Mouse (Mus musculus) CH12.LX (cell line): ENCODE measurements around the gene Pilrb1. TPM values are rescaled to one million over a fixed set of nuclear protein-coding genes. Genes with fewer than 3 reads are reported as not detected.
"Not testable (repeated sequence)": the region's sequence is repeated elsewhere in the genome, so short reads cannot be mapped to it uniquely, and the experiment has no call there.

Source experiments
- DNase-seq: peaks from one replicate; pipeline ENCODE4 v3.0.0-alpha.2; 2013; ENCODE audit errors: extremely low read depth
- H3K27ac ChIP-seq: 2 replicates; pipeline ENCODE4 v1.5.1; 2012; ENCODE audit warnings: low read depth, mild to moderate bottlenecking, control low read depth, moderate library complexity; ENCODE audit not compliant: insufficient read depth
- H3K27me3 ChIP-seq: replicated peaks from 2 replicates; pipeline ENCODE3; 2012; ENCODE audit warnings: inconsistent platforms
- H3K36me3 ChIP-seq, 2 experiments: replicated peaks in 1 of 2; 2 replicates each; pipeline versions ENCODE3 to v1.6.1; 2012; ENCODE audit warnings: inconsistent platforms in 1 of 2, low read length in 1 of 2, mild to moderate bottlenecking in 1 of 2, mixed read lengths in 1 of 2, moderate library complexity in 1 of 2; ENCODE audit not compliant: control insufficient read depth in 1 of 2, insufficient read depth in 1 of 2
- H3K4me1 ChIP-seq, 2 experiments: 2 replicates each; pipeline ENCODE4 v1.6.1; 2012; ENCODE audit warnings: inconsistent platforms in 1 of 2, moderate library complexity in 1 of 2; ENCODE audit not compliant: insufficient read depth in 2 of 2, control insufficient read depth in 1 of 2
- H3K4me2 ChIP-seq: 2 replicates; pipeline ENCODE4 v1.6.1; 2012; ENCODE audit warnings: low read depth, mild to moderate bottlenecking, control low read depth; ENCODE audit not compliant: poor library complexity, insufficient read depth, severe bottlenecking
- H3K4me3 ChIP-seq, 3 experiments: fragments of 150-350 bp in 1 of 3; sonication (generic) in 1 of 3; replicated peaks in 1 of 3; 2 replicates each; pipeline versions ENCODE3 to v1.5.1; 2011 to 2012; ENCODE audit warnings: low read depth in 2 of 3, low read length in 2 of 3, mild to moderate bottlenecking in 2 of 3, moderate library complexity in 2 of 3, control low read depth in 1 of 3, improper control_type of control experiment in 1 of 3, inconsistent platforms in 1 of 3, mixed read lengths in 1 of 3; ENCODE audit not compliant: poor library complexity in 1 of 3
- H3K79me2 ChIP-seq: replicated peaks from 2 replicates; pipeline ENCODE4 v1.6.1; 2012; ENCODE audit warnings: mild to moderate bottlenecking, moderate library complexity; ENCODE audit not compliant: control insufficient read depth, poor library complexity, insufficient read depth, severe bottlenecking; ENCODE audit errors: extremely low read depth
- H3K9ac ChIP-seq: 2 replicates; pipeline ENCODE4 v1.6.1; 2012; ENCODE audit warnings: low read depth, mild to moderate bottlenecking, control low read depth, moderate library complexity; ENCODE audit not compliant: insufficient read depth
- H3K9me3 ChIP-seq: replicated peaks from 2 replicates; pipeline ENCODE3; 2012; ENCODE audit warnings: low read length, inconsistent platforms, mixed read lengths
- IRF4 ChIP-seq: IDR thresholded peaks from 2 replicates; pipeline ENCODE4 v1.6.1; 2014; ENCODE audit warnings: low read depth, mild to moderate bottlenecking, inconsistent platforms, low read length, improper control_type of control experiment
- JUN ChIP-seq: IDR thresholded peaks from 2 replicates; pipeline ENCODE4 v1.6.1; 2011; ENCODE audit warnings: low read depth, mild to moderate bottlenecking, low read length, improper control_type of control experiment, moderate library complexity; ENCODE audit not compliant: insufficient read depth
- KAT2A ChIP-seq: IDR thresholded peaks from 2 replicates; pipeline ENCODE4 v1.6.1; 2012; ENCODE audit warnings: low read length, improper control_type of control experiment, inconsistent platforms; ENCODE audit not compliant: insufficient replicate concordance
- PAX5 ChIP-seq: IDR thresholded peaks from 2 replicates; pipeline ENCODE4 v1.6.1; 2012; ENCODE audit warnings: low read length, inconsistent platforms, mixed read lengths
- POLR2A ChIP-seq: IDR thresholded peaks from 2 replicates; pipeline ENCODE4 v1.6.1; 2011; ENCODE audit warnings: low read depth, mild to moderate bottlenecking, improper control_type of control experiment, low read length
- RCOR1 ChIP-seq: conservative IDR thresholded peaks from 2 replicates; pipeline ENCODE4 v1.6.1; 2012; ENCODE audit warnings: low read depth, mild to moderate bottlenecking, inconsistent platforms, low read length, improper control_type of control experiment
- SIN3A ChIP-seq: IDR thresholded peaks from 2 replicates; pipeline ENCODE4 v1.6.1; 2012; ENCODE audit warnings: low read length, improper control_type of control experiment, inconsistent platforms
- UBTF ChIP-seq: IDR thresholded peaks from 2 replicates; pipeline ENCODE4 v1.6.1; 2012; ENCODE audit warnings: low read depth, mild to moderate bottlenecking, inconsistent platforms, low read length, improper control_type of control experiment, moderate library complexity
- USF2 ChIP-seq: conservative IDR thresholded peaks from 2 replicates; pipeline ENCODE4 v1.6.1; 2011; ENCODE audit warnings: low read depth, low read length, improper control_type of control experiment
- ZMIZ1 ChIP-seq: IDR thresholded peaks from 2 replicates; pipeline ENCODE4 v1.6.1; 2012; ENCODE audit warnings: low read depth, mild to moderate bottlenecking, inconsistent platforms, low read length, improper control_type of control experiment
- dilution Hi-C: fragments of 300-500 bp; cut with MboI; formaldehyde crosslinking; loops from 2 replicates; pipeline ENCODE4 v1.14.3; 2020; ENCODE audit warnings: low sequenced_read_pairs; ENCODE audit not compliant: extremely low pct_unique_long_range_greater_than_20kb, extremely low pct_ligation_motif_present
- in situ Hi-C: fragments of 300-500 bp; cut with MboI; formaldehyde crosslinking; loops from 3 replicates; pipeline ENCODE4 v1.14.3; 2019; ENCODE audit warnings: low sequenced_read_pairs, low pct_ligation_motif_present, low pct_unique_long_range_greater_than_20kb, mixed read lengths
- polyA plus RNA-seq: library from polyadenylated mRNA; unstranded; fragments of >175 nt; gene quantifications from 2 replicates; pipeline ENCODE4 v1.2.1, GENCODE M21; 2012; ENCODE audit warnings: low read depth; ENCODE audit not compliant: insufficient read length
- total RNA-seq, 2 experiments: library from RNA; depleted of rRNA; stranded (reverse); fragments of 300-350 nt in 1 of 2; fragments of >200 nt in 1 of 2; gene quantifications; 2 replicates each; pipeline ENCODE4 v1.2.3; 2012 to 2014

Pilrb1 gene
- total and polyA plus RNA-seq, 3 experiments = not detected

GRCm38 (mm10) chr5:137854907-137855306, 3.0 kb downstream of the Pilrb1 start:
- H3K27me3 ChIP-seq, H3K4me1 ChIP-seq, dilution Hi-C loops, H3K36me3 ChIP-seq, H3K79me2 ChIP-seq, in situ Hi-C loops, H3K27ac ChIP-seq, H3K4me2 ChIP-seq, H3K9ac ChIP-seq, H3K9me3 ChIP-seq, DNase-seq, H3K4me3 ChIP-seq: not testable (repeated sequence)

- H3K9ac ChIP-seq, H3K4me3 ChIP-seq, H3K4me2 ChIP-seq, in situ Hi-C loops, H3K36me3 ChIP-seq, H3K27ac ChIP-seq, H3K9me3 ChIP-seq, H3K4me1 ChIP-seq, H3K27me3 ChIP-seq, DNase-seq, H3K79me2 ChIP-seq, dilution Hi-C loops: not testable (repeated sequence)
Observed at GRCm38 (mm10) chr5:137850313-137850712, 7.6 kb downstream of the Pilrb1 start.

- H3K79me2 ChIP-seq, DNase-seq, H3K4me2 ChIP-seq, H3K4me3 ChIP-seq, dilution Hi-C loops, H3K27ac ChIP-seq, H3K27me3 ChIP-seq, H3K4me1 ChIP-seq, H3K9me3 ChIP-seq, H3K36me3 ChIP-seq, in situ Hi-C loops, H3K9ac ChIP-seq: not testable (repeated sequence)
Observed at GRCm38 (mm10) chr5:137837110-137837509, 20.8 kb downstream of the Pilrb1 start.

- H3K27ac ChIP-seq = no peak overlapping the region
- H3K4me2 ChIP-seq = no peak overlapping the region
- no peaks in the 10 kb centered on the region for H3K79me2 ChIP-seq
- no peak for DNase-seq
- TF ChIP-seq USF2 (no peak), ZMIZ1 (no peak), UBTF (no peak), SIN3A (no peak), KAT2A (no peak), RCOR1 (no peak), PAX5 (no peak), IRF4 (no peak), POLR2A (no peak), JUN (no peak)
- no peaks in the 10 kb centered on the region for H3K4me1 ChIP-seq
- dilution Hi-C loops = no loop called here
- H3K9ac ChIP-seq = no peak overlapping the region
- no peaks in the 10 kb centered on the region for H3K27me3 ChIP-seq
- no peaks in the 10 kb centered on the region for H3K9me3 ChIP-seq
- in situ Hi-C loops = no loop called here
- H3K36me3 ChIP-seq = no peaks in the 10 kb centered on the region
- H3K4me3 ChIP-seq = no peak overlapping the region
Observed at GRCm38 (mm10) chr5:137836611-137837010, 21.3 kb downstream of the Pilrb1 start.

GRCm38 (mm10) chr5:137835966-137836520, 21.9 kb downstream of the Pilrb1 start, which contains the start of gene Pilra:
Gene Pilra (minus strand): TSS chr5:137836281.
- H3K4me1 ChIP-seq, H3K27me3 ChIP-seq, H3K4me3 ChIP-seq, H3K9me3 ChIP-seq, H3K4me2 ChIP-seq, in situ Hi-C loops, DNase-seq, H3K9ac ChIP-seq, H3K36me3 ChIP-seq, dilution Hi-C loops, H3K27ac ChIP-seq, H3K79me2 ChIP-seq: not testable (repeated sequence)
